Mouse (Mus musculus) ovary, adult 18-20 months (tissue): ENCODE results near the gene Dapp1.

Experiments
- DNase-seq: peaks from one replicate; pipeline ENCODE4 v3.0.0; 2022; ENCODE audit warnings: low spot score, mixed read lengths

Gene Dapp1

GRCm38 (mm10) chr3:137981382-137981750, at the start of gene Dapp1:
TSS of gene Dapp1 (minus strand) at chr3:137981545.
- peak; percentile 49 for DNase-seq

GRCm38 (mm10) chr3:138030563-138030962, 49.2 kb upstream of the Dapp1 start:
- DNase-seq = no peak

GRCm38 (mm10) chr3:138029351-138029750, 48.0 kb upstream of the Dapp1 start:
- DNase-seq = peak; percentile 19

GRCm38 (mm10) chr3:138027575-138028362, 46.4 kb upstream of the Dapp1 start:
- no peak for DNase-seq

- no peak for DNase-seq
Measured at GRCm38 (mm10) chr3:138026286-138026685, 44.9 kb upstream of the Dapp1 start.

GRCm38 (mm10) chr3:138022651-138023050, 41.3 kb upstream of the Dapp1 start:
- DNase-seq = no peak

- no peak for DNase-seq
Measured at GRCm38 (mm10) chr3:138022003-138022402, 40.7 kb upstream of the Dapp1 start.

- DNase-seq = no peak
Measured at GRCm38 (mm10) chr3:138016810-138017209, 35.5 kb upstream of the Dapp1 start.

GRCm38 (mm10) chr3:138014725-138015124, 33.4 kb upstream of the Dapp1 start:
- DNase-seq = no peak

- no peak for DNase-seq
Measured at GRCm38 (mm10) chr3:138012351-138012750, 31.0 kb upstream of the Dapp1 start.

- no peak for DNase-seq
Measured at GRCm38 (mm10) chr3:138008152-138008551, 26.8 kb upstream of the Dapp1 start.

GRCm38 (mm10) chr3:138006896-138007295, 25.6 kb upstream of the Dapp1 start:
- DNase-seq = no peak

- no peak for DNase-seq
Measured at GRCm38 (mm10) chr3:138003264-138003663, 21.9 kb upstream of the Dapp1 start.

GRCm38 (mm10) chr3:138002545-138002944, 21.2 kb upstream of the Dapp1 start:
- DNase-seq = no peak

GRCm38 (mm10) chr3:138001865-138002264, 20.5 kb upstream of the Dapp1 start:
- no peak for DNase-seq

- peak; percentile 21 for DNase-seq
Measured at GRCm38 (mm10) chr3:138000724-138001069, 19.4 kb upstream of the Dapp1 start.

GRCm38 (mm10) chr3:138000062-138000723, 18.8 kb upstream of the Dapp1 start:
- DNase-seq = no peak

- DNase-seq = no peak
Measured at GRCm38 (mm10) chr3:137999224-137999790, 18.0 kb upstream of the Dapp1 start.

- no peak for DNase-seq
Measured at GRCm38 (mm10) chr3:137998491-137999223, 17.3 kb upstream of the Dapp1 start.

- DNase-seq = no peak
Measured at GRCm38 (mm10) chr3:137995486-137995885, 14.1 kb upstream of the Dapp1 start.

- DNase-seq = no peak
Measured at GRCm38 (mm10) chr3:137994196-137994595, 12.9 kb upstream of the Dapp1 start.

GRCm38 (mm10) chr3:137992366-137992765, 11.0 kb upstream of the Dapp1 start:
- no peak for DNase-seq

- DNase-seq = peak; percentile 80
Measured at GRCm38 (mm10) chr3:137991183-137991582, 9.8 kb upstream of the Dapp1 start.
